Mouse (Mus musculus) CD4-positive helper T cell, adult 2 months (primary cell): ENCODE results near the gene Rasl11a.
"Not testable (repeated sequence)": the region's sequence is repeated elsewhere in the genome, so short reads cannot be mapped to it uniquely, and the experiment has no call there.

Experiments
- DNase-seq: peaks from one replicate; pipeline ENCODE4 v3.0.0-alpha.2; 2012; ENCODE audit warnings: low read depth, missing footprints, low spot score

Rasl11a gene

GRCm38 (mm10) chr5:146892904-146893303 lies 48.0 kb downstream of the Rasl11a start:
- DNase-seq: no peak

GRCm38 (mm10) chr5:146893478-146894182 lies 48.8 kb downstream of the Rasl11a start:
- DNase-seq: peak; percentile 24

DNA sequence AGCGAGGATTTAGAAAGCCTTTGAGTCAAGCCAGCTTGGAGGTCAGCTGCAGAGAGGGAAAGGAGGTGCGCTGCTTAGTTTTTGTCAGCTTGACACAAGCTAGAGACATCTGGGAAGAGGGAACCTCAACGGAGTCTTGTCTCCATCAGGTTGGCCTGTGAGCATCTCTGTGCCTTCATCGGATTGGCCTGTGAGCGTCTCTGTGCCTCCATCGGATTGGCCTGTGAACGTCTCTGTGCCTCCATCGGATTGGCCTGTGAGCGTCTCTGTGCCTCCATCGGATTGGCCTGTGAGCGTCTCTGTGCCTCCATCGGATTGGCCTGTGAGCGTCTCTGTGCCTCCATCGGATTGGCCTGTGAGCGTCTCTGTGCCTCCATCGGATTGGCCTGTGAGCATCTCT lies 50.8 kb downstream of the Rasl11a start:
- DNase-seq: not testable (repeated sequence)

- peak; percentile 81 for DNase-seq
Measured at GRCm38 (mm10) chr5:146896973-146897372, 52.1 kb downstream of the Rasl11a start.
